Comparison of ENCODE assay signal across 11 mouse cellular contexts in genomic region chr7:126746798-126747197, GRCm38 (mm10). TPM values are rescaled to one million over a fixed set of nuclear protein-coding genes. Genes with fewer than 3 reads are reported as not detected.
DNase-seq lines count a peak whose midpoint lies in the region; ATAC-seq and TF ChIP-seq lines count a peak whose summit lies in the region.
"Had no signal": no experiment of that assay in that cellular context is flagged by ENCODE, and none has a peak within 500 bp of the region (broad histone marks: within the 10 kb centered on the region; RNA-seq: fewer than 3 reads in every experiment).

No protein-coding gene starts in this region.

- H3K4me1 ChIP-seq in lung, postnatal 0 days (ENCODE audit: insufficient read depth, low read depth, low read length) = no peaks in the 10 kb centered on the region
- 0 out of 2 replicates have a peak, but pooled peaks cover 2% of the 10 kb centered on the region for H3K4me1 ChIP-seq in liver, embryonic 11.5 days (replicated peaks; ENCODE audit: control insufficient read depth, insufficient read depth, low read length)
- no peaks in the 10 kb centered on the region for H3K4me1 ChIP-seq in midbrain, embryonic 14.5 days (ENCODE audit: control insufficient read depth, insufficient read depth, low read length)

- no peak overlapping the region for H3K4me2 ChIP-seq in lung, postnatal 0 days (replicated peaks; ENCODE audit: low read depth, low read length)
- H3K4me2 ChIP-seq in liver, embryonic 11.5 days = peak overlapping the region; percentile 41
- H3K4me2 ChIP-seq in midbrain, embryonic 14.5 days (ENCODE audit: low read length) = no peak overlapping the region
- H3K4me2 ChIP-seq: lung, embryonic 14.5 days had no signal

- intact Hi-C loops in left cerebral cortex, postnatal 36 days (cut with DNase I) = no loop called here

- no peak overlapping the region for H3K4me3 ChIP-seq in lung, postnatal 0 days (ENCODE audit: low read depth, low read length)
- H3K4me3 ChIP-seq in liver, embryonic 11.5 days (ENCODE audit: low read depth, low read length) = no peak overlapping the region
- H3K4me3 ChIP-seq in midbrain, embryonic 14.5 days (replicated peaks; ENCODE audit: low read depth, low read length) = no peak overlapping the region

- no peak for DNase-seq in lung, postnatal 0 days (ENCODE audit: low spot score)
- no peak for DNase-seq in lung, postnatal 25 days (ENCODE audit: low spot score)
- DNase-seq in brain, adult 2 months (ENCODE audit: low read depth, low spot score) = peak; percentile 46
- no peak for DNase-seq in liver, embryonic 11.5 days (ENCODE audit: low spot score)
- peak; percentile 29 for DNase-seq in splenic B cell, adult 2 months (ENCODE audit: low read depth, low spot score)
- DNase-seq in midbrain, embryonic 14.5 days = no peak
- no peak for DNase-seq in left cerebral cortex, adult 8-10 months (ENCODE audit: low spot score in 2 of 2)
- DNase-seq in left cerebral cortex, postnatal 36 days (ENCODE audit: low spot score in 2 of 2) = no peak
- DNase-seq: cerebellum, adult 2 months; lung, embryonic 14.5 days had no signal

- TF ChIP-seq EP300 in lung, postnatal 0 days (IDR thresholded peaks at IDR 0.05) = no peak

- TF ChIP-seq CTCF in lung, postnatal 0 days (IDR thresholded peaks at IDR 0.05) = no peak

- no peaks in the 10 kb centered on the region for H3K9me3 ChIP-seq in lung, postnatal 0 days (ENCODE audit: low read length)
- no peaks in the 10 kb centered on the region for H3K9me3 ChIP-seq in liver, embryonic 11.5 days (ENCODE audit: control insufficient read depth, low read length)
- no peaks in the 10 kb centered on the region for H3K9me3 ChIP-seq in midbrain, embryonic 14.5 days (ENCODE audit: control insufficient read depth, low read length)

- H3K36me3 ChIP-seq in lung, postnatal 0 days (ENCODE audit: insufficient read depth, low read length) = no peaks in the 10 kb centered on the region
- no peaks in the 10 kb centered on the region for H3K36me3 ChIP-seq in liver, embryonic 11.5 days (ENCODE audit: control insufficient read depth, insufficient read depth, low read length)
- no peaks in the 10 kb centered on the region for H3K36me3 ChIP-seq in splenic B cell, adult 2 months (ENCODE audit: control insufficient read depth, insufficient read depth, low read length, poor library complexity, severe bottlenecking)
- H3K36me3 ChIP-seq in midbrain, embryonic 14.5 days (ENCODE audit: control insufficient read depth, insufficient read depth, low read length) = no peaks in the 10 kb centered on the region

- no peaks in the 10 kb centered on the region for H3K27me3 ChIP-seq in lung, postnatal 0 days (replicated peaks; ENCODE audit: insufficient read depth, low read length)
- H3K27me3 ChIP-seq in liver, embryonic 11.5 days (replicated peaks; ENCODE audit: control insufficient read depth, insufficient read depth, low read length) = no peaks in the 10 kb centered on the region
- H3K27me3 ChIP-seq in splenic B cell, adult 2 months (ENCODE audit: control insufficient read depth, insufficient read depth, low read length, poor library complexity, severe bottlenecking) = no peaks in the 10 kb centered on the region
- no peaks in the 10 kb centered on the region for H3K27me3 ChIP-seq in midbrain, embryonic 14.5 days (ENCODE audit: control insufficient read depth, insufficient read depth, low read length)

- peak; percentile 70 for ATAC-seq in lung, postnatal 0 days
- ATAC-seq in liver, embryonic 11.5 days (replicated peaks; ENCODE audit: low FRiP score) = peak; percentile 43
- ATAC-seq in midbrain, embryonic 14.5 days (ENCODE audit: low FRiP score, low TSS enrichment) = no peak
- ATAC-seq: inflammation-experienced regulatory T-cells, adult 6 months had no signal

- no peak overlapping the region for H3K27ac ChIP-seq in lung, postnatal 0 days (ENCODE audit: low read length)
- H3K27ac ChIP-seq in liver, embryonic 11.5 days (ENCODE audit: low read depth, low read length) = peak overlapping the region; percentile 70; the same call in 1 of the 2 replicates
- H3K27ac ChIP-seq in midbrain, embryonic 14.5 days (replicated peaks; ENCODE audit: low read depth, low read length) = no peak overlapping the region

- H3K9ac ChIP-seq in lung, postnatal 0 days (replicated peaks; ENCODE audit: low read depth) = no peak overlapping the region
- no peak overlapping the region for H3K9ac ChIP-seq in liver, embryonic 11.5 days (ENCODE audit: low read depth, low read length)
- H3K9ac ChIP-seq in midbrain, embryonic 14.5 days (replicated peaks; ENCODE audit: low read length) = no peak overlapping the region
- H3K9ac ChIP-seq: lung, embryonic 14.5 days had no signal

- WGBS in lung, postnatal 0 days = 16% methylated on average over 6 of the region's 6 CpGs
- whole genome bisulfite sequencing in liver, embryonic 11.5 days = 17% methylated on average over 6 of the region's 6 CpGs
- 51% methylated on average over 6 of the region's 6 CpGs for WGBS in midbrain, embryonic 14.5 days

RNA-seq across cellular contexts. Expression of gene Mapk3, which starts 12.6 kb away (rescaled TPM):
- polyA plus RNA-seq in lung, postnatal 0 days (2015; fragmentation: Nextera tagmentation; extraction: Ambion mirVana) = 180 and 183 TPM in 2 replicates
- 34.0 and 39.3 TPM in 2 replicates for polyA plus RNA-seq in liver, embryonic 11.5 days (2014; fragmentation: Nextera tagmentation; extraction: Ambion mirVana)
- 78.4 and 110 TPM in 2 replicates for polyA plus RNA-seq in midbrain, embryonic 14.5 days (2014; fragmentation: Nextera tagmentation; extraction: Ambion mirVana)
- 100 to 1,000 TPM; 183 to 207 (median 190) TPM for total RNA-seq in left cerebral cortex, adult 8-10 months (2022)
- total RNA-seq in left cerebral cortex, postnatal 36 days (2021) = 100 to 1,000 TPM; 148 to 172 TPM

RNA-seq across cellular contexts. Expression of gene Gdpd3, which starts 19.3 kb away (rescaled TPM):
- polyA plus RNA-seq in lung, postnatal 0 days (2015; fragmentation: Nextera tagmentation; extraction: Ambion mirVana) = 3.4 and 4.1 TPM in 2 replicates
- polyA plus RNA-seq in liver, embryonic 11.5 days (2014; fragmentation: Nextera tagmentation; extraction: Ambion mirVana) = 0.87 and 0.96 TPM in 2 replicates
- 2.0 and 3.4 TPM in 2 replicates for polyA plus RNA-seq in midbrain, embryonic 14.5 days (2014; fragmentation: Nextera tagmentation; extraction: Ambion mirVana)
- 1 to 10 TPM; 1.4 to 3.3 (median 2.3) TPM for total RNA-seq in left cerebral cortex, adult 8-10 months (2022)
- 1 to 10 TPM in 1 of 2 experiments, under 1 TPM in 1; 0.99 to 3.0 TPM for total RNA-seq in left cerebral cortex, postnatal 36 days (2021)

RNA-seq across cellular contexts. Expression of gene Ypel3, which starts 30.0 kb away (rescaled TPM):
- 325 and 340 TPM in 2 replicates for polyA plus RNA-seq in lung, postnatal 0 days (2015; fragmentation: Nextera tagmentation; extraction: Ambion mirVana)
- 49.1 and 52.2 TPM in 2 replicates for polyA plus RNA-seq in liver, embryonic 11.5 days (2014; fragmentation: Nextera tagmentation; extraction: Ambion mirVana)
- 218 and 255 TPM in 2 replicates for polyA plus RNA-seq in midbrain, embryonic 14.5 days (2014; fragmentation: Nextera tagmentation; extraction: Ambion mirVana)
- total RNA-seq in left cerebral cortex, adult 8-10 months (2022) = 100 to 1,000 TPM; 256 to 289 (median 278) TPM
- 100 to 1,000 TPM; 303 to 345 TPM for total RNA-seq in left cerebral cortex, postnatal 36 days (2021)

RNA-seq across cellular contexts. Expression of gene Tbx6, which starts 34.5 kb away (rescaled TPM):
- polyA plus RNA-seq in lung, postnatal 0 days (2015; fragmentation: Nextera tagmentation; extraction: Ambion mirVana) = 0.56 and 0.74 TPM in 2 replicates
- 0.22 and 0.55 TPM in 2 replicates for polyA plus RNA-seq in liver, embryonic 11.5 days (2014; fragmentation: Nextera tagmentation; extraction: Ambion mirVana)
- 0.22 and 0.24 TPM in 2 replicates for polyA plus RNA-seq in midbrain, embryonic 14.5 days (2014; fragmentation: Nextera tagmentation; extraction: Ambion mirVana)
- total RNA-seq in left cerebral cortex, adult 8-10 months (2022) = under 1 TPM; 0.63 to 1.00 (median 0.84) TPM
- under 1 TPM; 0.54 to 0.68 TPM for total RNA-seq in left cerebral cortex, postnatal 36 days (2021)
- polyA plus RNA-seq: lung, embryonic 14.5 days had no signal

RNA-seq across cellular contexts. Expression of gene Coro1a, which starts 39.2 kb away (rescaled TPM):
- polyA plus RNA-seq in lung, postnatal 0 days (2015; fragmentation: Nextera tagmentation; extraction: Ambion mirVana) = 61.4 and 65.3 TPM in 2 replicates
- 94.0 and 94.9 TPM in 2 replicates for polyA plus RNA-seq in liver, embryonic 11.5 days (2014; fragmentation: Nextera tagmentation; extraction: Ambion mirVana)
- 95.0 and 115 TPM in 2 replicates for polyA plus RNA-seq in midbrain, embryonic 14.5 days (2014; fragmentation: Nextera tagmentation; extraction: Ambion mirVana)
- total RNA-seq in left cerebral cortex, adult 8-10 months (2022) = 100 to 1,000 TPM; 132 to 162 (median 149) TPM
- total RNA-seq in left cerebral cortex, postnatal 36 days (2021) = 100 to 1,000 TPM; 159 to 176 TPM

Comparison
In these comparisons a context has a peak if more than half of its experiments do, and no peak if none do; other contexts are left out.
1. DNase-seq: peak in brain, adult 2 months (single experiment) and splenic B cell, adult 2 months (single experiment); none in lung, postnatal 0 days (single experiment), lung, postnatal 25 days (single experiment), liver, embryonic 11.5 days (single experiment), midbrain, embryonic 14.5 days (single experiment), left cerebral cortex, adult 8-10 months (0 of 2) and left cerebral cortex, postnatal 36 days (0 of 2).